Mouse (Mus musculus): Measurements from ENCODE around the gene Dgkz. TPM values are rescaled to one million over a fixed set of nuclear protein-coding genes. Genes with fewer than 3 reads are reported as not detected.

Gene Dgkz
- polyA plus RNA-seq, 1 experiment from 2014 or later: 32.7 TPM

- H3K4me3 ChIP-seq (ENCODE audit: low read depth, low read length): no peak overlapping the region
- peaks cover 14% of the 10 kb centered on the region for H3K27me3 ChIP-seq (ENCODE audit: control insufficient read depth, insufficient read depth, low read length)
- WGBS: 55% methylated on average over 5 of the region's 5 CpGs
- no peak overlapping the region for H3K4me2 ChIP-seq (ENCODE audit: low read depth, low read length, severe bottlenecking)
- no peak overlapping the region for H3K9ac ChIP-seq (ENCODE audit: low read length)
- H3K27ac ChIP-seq (ENCODE audit: low read depth, low read length): no peak overlapping the region
- ATAC-seq (replicated peaks; ENCODE audit: low FRiP score): no peak
- H3K36me3 ChIP-seq (ENCODE audit: control insufficient read depth, insufficient read depth, low read length): no peaks in the 10 kb centered on the region
- DNase-seq (ENCODE audit: low spot score): no peak
- H3K4me1 ChIP-seq (replicated peaks; ENCODE audit: control insufficient read depth, insufficient read depth, low read length): peaks cover 17% of the 10 kb centered on the region
- no peaks in the 10 kb centered on the region for H3K9me3 ChIP-seq (ENCODE audit: control insufficient read depth, low read length)
Measured at GRCm38 (mm10) chr2:91980830-91981229, 5.2 kb upstream of the Dgkz start.

GRCm38 (mm10) chr2:91980245-91980644, 4.6 kb upstream of the Dgkz start:
- no peak for DNase-seq (ENCODE audit: low spot score)
- no peak overlapping the region for H3K27ac ChIP-seq (ENCODE audit: low read depth, low read length)
- H3K4me3 ChIP-seq (ENCODE audit: low read depth, low read length): no peak overlapping the region
- no peak for ATAC-seq (replicated peaks; ENCODE audit: low FRiP score)
- peaks cover 19% of the 10 kb centered on the region for H3K27me3 ChIP-seq (ENCODE audit: control insufficient read depth, insufficient read depth, low read length)
- H3K36me3 ChIP-seq (ENCODE audit: control insufficient read depth, insufficient read depth, low read length): no peaks in the 10 kb centered on the region
- peaks cover 15% of the 10 kb centered on the region for H3K4me1 ChIP-seq (replicated peaks; ENCODE audit: control insufficient read depth, insufficient read depth, low read length)
- H3K4me2 ChIP-seq (ENCODE audit: low read depth, low read length, severe bottlenecking): no peak overlapping the region
- no peak overlapping the region for H3K9ac ChIP-seq (ENCODE audit: low read length)
- WGBS: 22% methylated on average over 4 of the region's 4 CpGs
- no peaks in the 10 kb centered on the region for H3K9me3 ChIP-seq (ENCODE audit: control insufficient read depth, low read length)

- H3K27ac ChIP-seq (ENCODE audit: low read depth, low read length): no peak overlapping the region
- peaks cover 8% of the 10 kb centered on the region; the same call in 1 of the 2 replicates for H3K4me1 ChIP-seq (replicated peaks; ENCODE audit: control insufficient read depth, insufficient read depth, low read length)
- H3K9ac ChIP-seq (ENCODE audit: low read length): no peak overlapping the region
- DNase-seq (ENCODE audit: low spot score): no peak
- 30% methylated on average over 2 of the region's 2 CpGs for WGBS
- no peak overlapping the region for H3K4me3 ChIP-seq (ENCODE audit: low read depth, low read length)
- H3K36me3 ChIP-seq (ENCODE audit: control insufficient read depth, insufficient read depth, low read length): no peaks in the 10 kb centered on the region
- no peak overlapping the region for H3K4me2 ChIP-seq (ENCODE audit: low read depth, low read length, severe bottlenecking)
- H3K9me3 ChIP-seq (ENCODE audit: control insufficient read depth, low read length): no peaks in the 10 kb centered on the region
- peaks cover 30% of the 10 kb centered on the region for H3K27me3 ChIP-seq (ENCODE audit: control insufficient read depth, insufficient read depth, low read length)
- no peak for ATAC-seq (replicated peaks; ENCODE audit: low FRiP score)
Measured at GRCm38 (mm10) chr2:91978547-91978946, 2.9 kb upstream of the Dgkz start.

GRCm38 (mm10) chr2:91977960-91978359, 2.3 kb upstream of the Dgkz start:
- peaks cover 30% of the 10 kb centered on the region for H3K27me3 ChIP-seq (ENCODE audit: control insufficient read depth, insufficient read depth, low read length)
- H3K4me1 ChIP-seq (replicated peaks; ENCODE audit: control insufficient read depth, insufficient read depth, low read length): peaks cover 8% of the 10 kb centered on the region; the same call in 1 of the 2 replicates
- no peak overlapping the region for H3K27ac ChIP-seq (ENCODE audit: low read depth, low read length)
- H3K36me3 ChIP-seq (ENCODE audit: control insufficient read depth, insufficient read depth, low read length): no peaks in the 10 kb centered on the region
- DNase-seq (ENCODE audit: low spot score) (no peak), ATAC-seq (replicated peaks; ENCODE audit: low FRiP score) (no peak)
- no peak overlapping the region for H3K4me3 ChIP-seq (ENCODE audit: low read depth, low read length)
- H3K9me3 ChIP-seq (ENCODE audit: control insufficient read depth, low read length): no peaks in the 10 kb centered on the region
- 80% methylated on average over 4 of the region's 4 CpGs for WGBS
- no peak overlapping the region for H3K9ac ChIP-seq (ENCODE audit: low read length)
- no peak overlapping the region for H3K4me2 ChIP-seq (ENCODE audit: low read depth, low read length, severe bottlenecking)

GRCm38 (mm10) chr2:91973416-91974135, 2.1 kb downstream of the Dgkz start:
- WGBS: 19% methylated on average over 7 of the region's 7 CpGs
- Histone ChIP-seq H3K27me3 (ENCODE audit: control insufficient read depth, insufficient read depth, low read length) (peaks cover 31% of the 10 kb centered on the region), H3K9me3 (ENCODE audit: control insufficient read depth, low read length) (no peaks in the 10 kb centered on the region), H3K4me2 (ENCODE audit: low read depth, low read length, severe bottlenecking) (no peak overlapping the region), H3K27ac (ENCODE audit: low read depth, low read length) (no peak overlapping the region), H3K4me1 (replicated peaks; ENCODE audit: control insufficient read depth, insufficient read depth, low read length) (peaks cover 11% of the 10 kb centered on the region), H3K4me3 (ENCODE audit: low read depth, low read length) (no peak overlapping the region), H3K9ac (ENCODE audit: low read length) (no peak overlapping the region), H3K36me3 (ENCODE audit: control insufficient read depth, insufficient read depth, low read length) (no peaks in the 10 kb centered on the region)
- ATAC-seq (replicated peaks; ENCODE audit: low FRiP score) (no peak), DNase-seq (ENCODE audit: low spot score) (no peak)

- peaks cover 11% of the 10 kb centered on the region for H3K4me1 ChIP-seq (replicated peaks; ENCODE audit: control insufficient read depth, insufficient read depth, low read length)
- ATAC-seq (replicated peaks; ENCODE audit: low FRiP score): 0 out of 2 replicates have a peak, but pooled peaks have one; percentile 2
- DNase-seq (ENCODE audit: low spot score): no peak
- no peak overlapping the region for H3K27ac ChIP-seq (ENCODE audit: low read depth, low read length)
- no peak overlapping the region for H3K4me3 ChIP-seq (ENCODE audit: low read depth, low read length)
- H3K27me3 ChIP-seq (ENCODE audit: control insufficient read depth, insufficient read depth, low read length): peaks cover 26% of the 10 kb centered on the region
- H3K36me3 ChIP-seq (ENCODE audit: control insufficient read depth, insufficient read depth, low read length): no peaks in the 10 kb centered on the region
- no peak overlapping the region for H3K4me2 ChIP-seq (ENCODE audit: low read depth, low read length, severe bottlenecking)
- no peak overlapping the region for H3K9ac ChIP-seq (ENCODE audit: low read length)
- WGBS: 46% methylated on average over 13 of the region's 13 CpGs
- H3K9me3 ChIP-seq (ENCODE audit: control insufficient read depth, low read length): no peaks in the 10 kb centered on the region
Measured at GRCm38 (mm10) chr2:91972121-91972566, 3.5 kb downstream of the Dgkz start.

GRCm38 (mm10) chr2:91971231-91972097, 4.2 kb downstream of the Dgkz start:
- H3K4me3 ChIP-seq (ENCODE audit: low read depth, low read length): no peak overlapping the region
- DNase-seq (ENCODE audit: low spot score) (no peak), ATAC-seq (replicated peaks; ENCODE audit: low FRiP score) (0 out of 2 replicates have a peak, but pooled peaks have one; percentile 22)
- WGBS: 20% methylated on average over 21 of the region's 21 CpGs
- H3K4me1 ChIP-seq (replicated peaks; ENCODE audit: control insufficient read depth, insufficient read depth, low read length): peaks cover 11% of the 10 kb centered on the region
- H3K4me2 ChIP-seq (ENCODE audit: low read depth, low read length, severe bottlenecking): peak overlapping the region; percentile 24; the same call in 1 of the 2 replicates
- peaks cover 24% of the 10 kb centered on the region for H3K27me3 ChIP-seq (ENCODE audit: control insufficient read depth, insufficient read depth, low read length)
- H3K9ac ChIP-seq (ENCODE audit: low read length): peak overlapping the region; percentile 20; the same call in 1 of the 2 replicates
- no peaks in the 10 kb centered on the region for H3K9me3 ChIP-seq (ENCODE audit: control insufficient read depth, low read length)
- H3K27ac ChIP-seq (ENCODE audit: low read depth, low read length): no peak overlapping the region
- no peaks in the 10 kb centered on the region for H3K36me3 ChIP-seq (ENCODE audit: control insufficient read depth, insufficient read depth, low read length)

GRCm38 (mm10) chr2:91967962-91968361, 7.7 kb downstream of the Dgkz start:
- ATAC-seq (replicated peaks; ENCODE audit: low FRiP score) (no peak), DNase-seq (ENCODE audit: low spot score) (no peak)
- Histone ChIP-seq H3K4me3 (ENCODE audit: low read depth, low read length) (no peak overlapping the region), H3K9ac (ENCODE audit: low read length) (no peak overlapping the region), H3K4me1 (replicated peaks; ENCODE audit: control insufficient read depth, insufficient read depth, low read length) (peaks cover 5% of the 10 kb centered on the region), H3K9me3 (ENCODE audit: control insufficient read depth, low read length) (no peaks in the 10 kb centered on the region), H3K36me3 (ENCODE audit: control insufficient read depth, insufficient read depth, low read length) (no peaks in the 10 kb centered on the region), H3K27ac (ENCODE audit: low read depth, low read length) (no peak overlapping the region), H3K27me3 (ENCODE audit: control insufficient read depth, insufficient read depth, low read length) (peaks cover 2% of the 10 kb centered on the region; the same call in 1 of the 2 replicates), H3K4me2 (ENCODE audit: low read depth, low read length, severe bottlenecking) (no peak overlapping the region)
- WGBS: 66% methylated on average over 11 of the region's 11 CpGs

Measured in forebrain, embryonic 11.5 days (tissue).